Mouse (Mus musculus): ENCODE measurements at regions not wholly inside any gene's neighbourhood (a gene's known extent, or its start where the extent isn't known, plus 50 kb on each side); places are given as distances from the start of the nearest gene placed in this dataset.

- H3K4me1 ChIP-seq (ENCODE audit: control insufficient read depth, insufficient read depth, low read length): peaks cover 6% of the 10 kb centered on the region; the same call in 1 of the 2 replicates
- peak; percentile 67; the same call in 1 of the 2 replicates for ATAC-seq (ENCODE audit: low read depth)
- H3K9ac ChIP-seq (ENCODE audit: low read depth, low read length): no peak overlapping the region
- H3K27me3 ChIP-seq (replicated peaks; ENCODE audit: control insufficient read depth, insufficient read depth, low read length): no peaks in the 10 kb centered on the region
- H3K4me2 ChIP-seq (ENCODE audit: low read depth, low read length): no peak overlapping the region
- H3K27ac ChIP-seq (replicated peaks; ENCODE audit: low read depth, low read length): 0 out of 2 replicates have a peak overlapping the region, but pooled peaks have one; percentile 1
- no peak overlapping the region for H3K4me3 ChIP-seq (ENCODE audit: low read depth, low read length)
- peaks cover 12% of the 10 kb centered on the region; the same call in 1 of the 2 replicates for H3K9me3 ChIP-seq (ENCODE audit: control insufficient read depth, low read length)
- WGBS: 16% methylated on average over 6 of the region's 6 CpGs
- DNase-seq (ENCODE audit: low spot score): peak; percentile 87
- no peaks in the 10 kb centered on the region for H3K36me3 ChIP-seq (ENCODE audit: control insufficient read depth, insufficient read depth, low read length)
These were observed 110.7 kb upstream of the Auts2 start for GRCm38 (mm10) chr5:132653694-132654300.

GRCm38 (mm10) chr5:132652201-132652600 lies 109.1 kb upstream of the Auts2 start:
- H3K4me2 ChIP-seq (ENCODE audit: low read depth, low read length): no peak overlapping the region
- WGBS: 47% methylated on average over 1 of the region's 1 CpGs
- H3K4me3 ChIP-seq (ENCODE audit: low read depth, low read length): no peak overlapping the region
- ATAC-seq (ENCODE audit: low read depth): no peak
- no peak overlapping the region for H3K9ac ChIP-seq (ENCODE audit: low read depth, low read length)
- H3K4me1 ChIP-seq (ENCODE audit: control insufficient read depth, insufficient read depth, low read length): peaks cover 6% of the 10 kb centered on the region; the same call in 1 of the 2 replicates
- no peak for DNase-seq (ENCODE audit: low spot score)
- H3K9me3 ChIP-seq (ENCODE audit: control insufficient read depth, low read length): peaks cover 5% of the 10 kb centered on the region; the same call in 1 of the 2 replicates
- H3K27ac ChIP-seq (replicated peaks; ENCODE audit: low read depth, low read length): no peak overlapping the region
- no peaks in the 10 kb centered on the region for H3K36me3 ChIP-seq (ENCODE audit: control insufficient read depth, insufficient read depth, low read length)
- H3K27me3 ChIP-seq (replicated peaks; ENCODE audit: control insufficient read depth, insufficient read depth, low read length): no peaks in the 10 kb centered on the region

DNA sequence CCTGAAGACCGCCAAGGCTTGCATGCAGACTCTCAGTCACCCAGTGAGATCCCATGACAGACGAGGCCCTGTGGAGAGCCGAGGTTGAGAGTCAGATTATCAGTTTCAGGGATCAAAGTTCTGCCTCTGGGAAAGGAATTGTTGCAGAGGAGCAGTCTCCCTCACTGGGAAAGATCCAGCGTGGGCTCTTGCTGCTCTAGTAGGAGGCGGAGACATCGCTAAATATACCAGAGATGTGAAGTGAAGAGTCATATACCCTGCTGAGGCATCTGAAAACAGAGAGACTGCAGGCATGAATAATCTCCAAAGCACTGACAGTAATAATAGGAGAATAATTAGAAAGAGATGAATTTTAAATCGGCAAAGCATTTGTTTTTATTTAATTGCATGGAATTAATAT lies 106.6 kb upstream of the Auts2 start:
- ATAC-seq (ENCODE audit: low read depth): no peak
- Histone ChIP-seq H3K9ac (ENCODE audit: low read depth, low read length) (no peak overlapping the region), H3K4me3 (ENCODE audit: low read depth, low read length) (no peak overlapping the region), H3K4me1 (ENCODE audit: control insufficient read depth, insufficient read depth, low read length) (peaks cover 6% of the 10 kb centered on the region; the same call in 1 of the 2 replicates), H3K9me3 (ENCODE audit: control insufficient read depth, low read length) (no peaks in the 10 kb centered on the region), H3K36me3 (ENCODE audit: control insufficient read depth, insufficient read depth, low read length) (no peaks in the 10 kb centered on the region), H3K4me2 (ENCODE audit: low read depth, low read length) (no peak overlapping the region), H3K27ac (replicated peaks; ENCODE audit: low read depth, low read length) (no peak overlapping the region), H3K27me3 (replicated peaks; ENCODE audit: control insufficient read depth, insufficient read depth, low read length) (no peaks in the 10 kb centered on the region)
- WGBS: 49% methylated on average over 7 of the region's 7 CpGs
- no peak for DNase-seq (ENCODE audit: low spot score)

GRCm38 (mm10) chr5:132648751-132649150 lies 105.6 kb upstream of the Auts2 start:
- 50% methylated on average over 1 of the region's 2 CpGs for WGBS
- peaks cover 2% of the 10 kb centered on the region; the same call in 1 of the 2 replicates for H3K4me1 ChIP-seq (ENCODE audit: control insufficient read depth, insufficient read depth, low read length)
- ATAC-seq (ENCODE audit: low read depth): no peak

GRCm38 (mm10) chr5:132644646-132645172 lies 101.6 kb upstream of the Auts2 start:
- no peak for ATAC-seq (ENCODE audit: low read depth)
- no peaks in the 10 kb centered on the region for H3K36me3 ChIP-seq (ENCODE audit: control insufficient read depth, insufficient read depth, low read length)
- no peak overlapping the region for H3K27ac ChIP-seq (replicated peaks; ENCODE audit: low read depth, low read length)
- no peak overlapping the region for H3K9ac ChIP-seq (ENCODE audit: low read depth, low read length)
- H3K9me3 ChIP-seq (ENCODE audit: control insufficient read depth, low read length): no peaks in the 10 kb centered on the region
- 82% methylated on average over 5 of the region's 5 CpGs for WGBS
- H3K4me2 ChIP-seq (ENCODE audit: low read depth, low read length): no peak overlapping the region
- DNase-seq (ENCODE audit: low spot score): no peak
- no peak overlapping the region for H3K4me3 ChIP-seq (ENCODE audit: low read depth, low read length)
- H3K27me3 ChIP-seq (replicated peaks; ENCODE audit: control insufficient read depth, insufficient read depth, low read length): no peaks in the 10 kb centered on the region
- H3K4me1 ChIP-seq (ENCODE audit: control insufficient read depth, insufficient read depth, low read length): no peaks in the 10 kb centered on the region

More at GRCm38 (mm10) chr5:132648751-132649150, 105.6 kb upstream of the Auts2 start:
- H3K4me3 ChIP-seq (ENCODE audit: low read depth, low read length): no peak overlapping the region
- no peaks in the 10 kb centered on the region for H3K36me3 ChIP-seq (ENCODE audit: control insufficient read depth, insufficient read depth, low read length)
- H3K27me3 ChIP-seq (replicated peaks; ENCODE audit: control insufficient read depth, insufficient read depth, low read length): no peaks in the 10 kb centered on the region
- DNase-seq (ENCODE audit: low spot score): no peak
- no peaks in the 10 kb centered on the region for H3K9me3 ChIP-seq (ENCODE audit: control insufficient read depth, low read length)
- H3K27ac ChIP-seq (replicated peaks; ENCODE audit: low read depth, low read length): no peak overlapping the region
- no peak overlapping the region for H3K4me2 ChIP-seq (ENCODE audit: low read depth, low read length)
- H3K9ac ChIP-seq (ENCODE audit: low read depth, low read length): no peak overlapping the region

DNA sequence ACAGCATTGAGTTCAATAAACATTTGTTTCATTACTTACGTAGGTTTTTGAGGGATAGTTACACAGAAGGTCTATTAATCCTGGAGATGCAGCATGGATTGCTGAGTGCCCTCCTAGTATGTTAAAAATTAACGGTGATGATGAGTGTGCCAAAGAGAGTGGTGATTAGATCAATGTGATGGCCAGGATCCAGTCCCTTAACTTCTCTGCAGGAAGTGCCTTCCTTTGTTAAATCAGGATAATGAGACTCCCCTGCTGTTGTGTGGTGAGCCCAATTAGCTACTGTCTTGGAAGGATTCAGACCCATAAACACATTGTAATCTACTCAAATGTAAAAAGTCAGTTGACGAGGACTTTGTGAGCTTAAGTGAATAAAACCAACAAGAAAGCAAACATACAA lies 100.1 kb upstream of the Auts2 start:
- Histone ChIP-seq H3K4me2 (ENCODE audit: low read depth, low read length) (no peak overlapping the region), H3K4me1 (ENCODE audit: control insufficient read depth, insufficient read depth, low read length) (no peaks in the 10 kb centered on the region), H3K27me3 (replicated peaks; ENCODE audit: control insufficient read depth, insufficient read depth, low read length) (no peaks in the 10 kb centered on the region), H3K9ac (ENCODE audit: low read depth, low read length) (no peak overlapping the region), H3K4me3 (ENCODE audit: low read depth, low read length) (no peak overlapping the region), H3K9me3 (ENCODE audit: control insufficient read depth, low read length) (no peaks in the 10 kb centered on the region), H3K27ac (replicated peaks; ENCODE audit: low read depth, low read length) (no peak overlapping the region), H3K36me3 (ENCODE audit: control insufficient read depth, insufficient read depth, low read length) (no peaks in the 10 kb centered on the region)
- ATAC-seq (ENCODE audit: low read depth) (no peak), DNase-seq (ENCODE audit: low spot score) (no peak)
- 78% methylated on average over 3 of the region's 3 CpGs for WGBS

DNA sequence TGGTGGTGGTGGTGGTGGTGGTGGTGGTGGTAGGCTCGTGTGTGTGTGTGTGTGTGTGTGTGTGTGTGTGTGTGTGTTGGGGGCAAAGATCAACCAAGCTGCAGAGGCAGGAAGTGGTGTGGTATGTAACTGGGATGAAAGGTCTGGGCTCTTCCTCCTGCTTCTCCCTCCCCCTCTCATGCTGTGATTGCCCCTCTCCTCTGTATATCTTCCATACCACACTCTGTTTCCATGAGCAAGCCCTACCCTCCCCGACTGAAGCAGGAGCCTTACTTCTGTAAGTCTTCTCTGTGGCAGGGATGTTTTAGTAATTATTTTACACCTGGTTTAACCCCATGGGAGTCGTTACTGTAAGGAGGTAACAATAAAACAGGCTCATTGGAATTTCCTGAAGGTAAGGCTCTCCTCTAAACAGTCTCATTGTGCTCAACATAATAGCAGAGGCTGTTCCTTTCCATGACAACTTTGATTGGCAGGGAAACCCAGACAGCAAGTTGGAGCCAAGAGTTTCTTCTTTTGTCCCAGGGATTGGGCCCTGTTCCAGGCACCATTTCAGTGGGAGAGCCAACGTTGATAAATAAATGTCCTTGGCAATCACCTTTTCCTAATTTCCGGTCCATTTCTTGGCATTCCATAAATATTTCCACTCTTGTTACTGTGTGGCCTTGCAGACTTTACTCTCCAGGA lies 90.2 kb upstream of the Auts2 start:
- ATAC-seq (ENCODE audit: low read depth) (peak; percentile 53; the same call in 1 of the 2 replicates), DNase-seq (ENCODE audit: low spot score) (peak; percentile 52)
- Histone ChIP-seq H3K9me3 (ENCODE audit: control insufficient read depth, low read length) (peaks cover 9% of the 10 kb centered on the region), H3K9ac (ENCODE audit: low read depth, low read length) (no peak overlapping the region), H3K4me1 (ENCODE audit: control insufficient read depth, insufficient read depth, low read length) (no peaks in the 10 kb centered on the region), H3K4me3 (ENCODE audit: low read depth, low read length) (no peak overlapping the region), H3K36me3 (ENCODE audit: control insufficient read depth, insufficient read depth, low read length) (no peaks in the 10 kb centered on the region), H3K4me2 (ENCODE audit: low read depth, low read length) (no peak overlapping the region), H3K27me3 (replicated peaks; ENCODE audit: control insufficient read depth, insufficient read depth, low read length) (no peaks in the 10 kb centered on the region), H3K27ac (replicated peaks; ENCODE audit: low read depth, low read length) (no peak overlapping the region)
- WGBS: 38% methylated on average over 4 of the region's 5 CpGs

GRCm38 (mm10) chr5:132621751-132622150 lies 78.6 kb upstream of the Auts2 start:
- Histone ChIP-seq H3K9ac (ENCODE audit: low read depth, low read length) (no peak overlapping the region), H3K4me2 (ENCODE audit: low read depth, low read length) (no peak overlapping the region), H3K27me3 (replicated peaks; ENCODE audit: control insufficient read depth, insufficient read depth, low read length) (no peaks in the 10 kb centered on the region), H3K9me3 (ENCODE audit: control insufficient read depth, low read length) (no peaks in the 10 kb centered on the region; the same call in 1 of the 2 replicates), H3K4me1 (ENCODE audit: control insufficient read depth, insufficient read depth, low read length) (0 out of 2 replicates have a peak, but pooled peaks cover 3% of the 10 kb centered on the region), H3K27ac (replicated peaks; ENCODE audit: low read depth, low read length) (no peak overlapping the region), H3K4me3 (ENCODE audit: low read depth, low read length) (no peak overlapping the region), H3K36me3 (ENCODE audit: control insufficient read depth, insufficient read depth, low read length) (no peaks in the 10 kb centered on the region)
- WGBS: 49% methylated on average over 7 of the region's 7 CpGs
- ATAC-seq (ENCODE audit: low read depth) (no peak), DNase-seq (ENCODE audit: low spot score) (peak; percentile 20)
